Mouse (Mus musculus) liver, embryonic 14.5 days (tissue): ENCODE data around the gene Csk.

Experiments
- CTCF ChIP-seq: IDR thresholded peaks from 2 replicates; pipeline ENCODE4 v1.5.1; 2016; ENCODE audit warnings: antibody characterized with exemption, low read depth, control low read depth
- EP300 ChIP-seq: IDR thresholded peaks from 2 replicates; pipeline ENCODE4 v1.6.1; 2016; ENCODE audit warnings: antibody characterized with exemption, low read depth

DNA sequence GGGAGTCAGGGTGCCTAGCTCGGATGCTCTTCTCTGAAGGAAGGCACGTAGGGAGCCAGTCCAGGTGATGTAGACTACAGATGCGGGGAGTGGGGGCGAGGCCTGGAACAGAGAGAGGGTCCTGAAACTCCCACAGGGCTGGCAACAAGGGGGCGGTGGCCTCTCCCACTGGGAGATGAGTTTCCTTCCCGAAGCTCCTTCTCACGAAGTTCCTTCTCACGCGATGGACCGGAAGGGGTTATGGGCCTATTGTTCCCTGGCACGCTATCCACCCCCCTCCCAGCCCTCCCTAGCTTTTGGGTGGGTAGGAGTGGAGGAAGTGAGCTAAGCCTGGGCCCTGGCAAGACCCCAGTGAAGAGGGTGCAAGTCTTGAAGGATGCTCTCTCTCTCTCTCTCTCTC lies 14.4 kb upstream of the Csk start:
- TF ChIP-seq CTCF, result no peak
- no peak for TF ChIP-seq EP300
